Mouse (Mus musculus) intestine, embryonic 16.5 days (tissue): ENCODE measurements around the gene Gprc5b. TPM values are rescaled to one million over a fixed set of nuclear protein-coding genes. Genes with fewer than 3 reads are reported as not detected.

Experiments used
- ATAC-seq: fragments of 200-750 bp; cut with Nextera tagmentation; 2 replicates; pipeline ENCODE4 v1.8.0; 2017; ENCODE audit warnings: moderate TSS enrichment, moderate library complexity
- H3K27ac ChIP-seq: fragments of 300-500 bp; sonication (generic); 2 replicates; pipeline ENCODE4 v1.5.1; 2014; ENCODE audit warnings: mild to moderate bottlenecking, low read length
- H3K27me3 ChIP-seq: fragments of 300-500 bp; sonication (generic); replicated peaks from 2 replicates; pipeline ENCODE4 v1.6.1; 2014; ENCODE audit warnings: low read length, control low read depth, mixed read lengths; ENCODE audit not compliant: control insufficient read depth, insufficient read depth
- H3K36me3 ChIP-seq: fragments of 300-500 bp; sonication (generic); 2 replicates; pipeline ENCODE4 v1.6.1; 2014; ENCODE audit warnings: low read length, control low read depth; ENCODE audit not compliant: control insufficient read depth, insufficient read depth
- H3K4me1 ChIP-seq: fragments of 300-500 bp; sonication (generic); 2 replicates; pipeline ENCODE4 v1.6.1; 2014; ENCODE audit warnings: low read length, control low read depth, mixed read lengths; ENCODE audit not compliant: control insufficient read depth, insufficient read depth
- H3K4me2 ChIP-seq: fragments of 300-500 bp; sonication (generic); 2 replicates; pipeline ENCODE4 v1.6.1; 2014; ENCODE audit warnings: low read depth, low read length, control low read depth
- H3K4me3 ChIP-seq: fragments of 300-500 bp; sonication (generic); 2 replicates; pipeline ENCODE4 v1.5.1; 2014; ENCODE audit warnings: mild to moderate bottlenecking, low read length
- H3K9ac ChIP-seq: fragments of 300-500 bp; sonication (generic); 2 replicates; pipeline ENCODE4 v1.6.1; 2014; ENCODE audit warnings: low read depth, low read length
- H3K9me3 ChIP-seq: fragments of 300-500 bp; sonication (generic); 2 replicates; pipeline ENCODE4 v1.6.1; 2016; ENCODE audit warnings: low read length, control low read depth; ENCODE audit not compliant: control insufficient read depth
- WGBS: fragments of 180-500 bp; shearing (Covaris S2); extraction: QIAGEN DNeasy Blood & Tissue Kit; methylation state at CpG from one replicate; pipeline ENCODE4 v1.1.7; 2014; 5-methylcytosine and 5-hydroxymethylcytosine counted together
- polyA plus RNA-seq: library from polyadenylated mRNA; unstranded; fragments of >200 nt; fragmentation: Nextera tagmentation; extraction: Ambion mirVana; gene quantifications from 2 replicates; pipeline ENCODE4 v1.2.1, GENCODE M21; 2015

Gprc5b gene
- polyA plus RNA-seq: 2.6 and 2.8 TPM in 2 replicates

DNA sequence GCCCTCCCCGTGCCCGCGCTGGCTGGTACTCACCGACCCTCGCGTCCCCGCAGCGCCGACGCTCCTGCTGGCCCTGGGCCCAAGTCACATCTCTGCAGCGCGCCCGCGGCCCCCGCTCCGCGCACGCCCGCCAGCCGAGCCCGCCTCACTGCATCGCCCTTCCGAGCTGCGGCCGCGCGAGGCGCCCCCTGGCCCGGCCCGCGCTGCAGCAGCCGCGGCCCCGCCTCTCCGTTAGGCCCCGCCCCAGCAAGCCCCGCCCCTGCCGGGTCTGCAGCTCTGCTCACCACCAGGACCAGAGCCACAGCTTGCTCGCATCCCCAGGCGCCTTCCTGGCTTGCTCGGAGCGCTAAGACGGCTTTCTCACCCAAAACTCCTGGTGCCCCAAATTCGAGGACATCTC is at the start of gene Gprc5b:
Gene Gprc5b (minus strand): TSS at position 205 of the 400 bp plus-strand sequence.
- peak; percentile 95 for ATAC-seq
- Histone ChIP-seq H3K9ac (peak within 1 kb of the TSS; percentile 72), H3K36me3 (no peaks in the 10 kb centered on the region), H3K4me2 (peak within 1 kb of the TSS; percentile 80), H3K4me1 (peaks cover 21% of the 10 kb centered on the region), H3K9me3 (no peaks in the 10 kb centered on the region), H3K27ac (no peak within 1 kb of the TSS), H3K27me3 (no peaks in the 10 kb centered on the region), H3K4me3 (peak within 1 kb of the TSS; percentile 63)
- 2% methylated on average over 33 of the region's 44 CpGs for WGBS

DNA sequence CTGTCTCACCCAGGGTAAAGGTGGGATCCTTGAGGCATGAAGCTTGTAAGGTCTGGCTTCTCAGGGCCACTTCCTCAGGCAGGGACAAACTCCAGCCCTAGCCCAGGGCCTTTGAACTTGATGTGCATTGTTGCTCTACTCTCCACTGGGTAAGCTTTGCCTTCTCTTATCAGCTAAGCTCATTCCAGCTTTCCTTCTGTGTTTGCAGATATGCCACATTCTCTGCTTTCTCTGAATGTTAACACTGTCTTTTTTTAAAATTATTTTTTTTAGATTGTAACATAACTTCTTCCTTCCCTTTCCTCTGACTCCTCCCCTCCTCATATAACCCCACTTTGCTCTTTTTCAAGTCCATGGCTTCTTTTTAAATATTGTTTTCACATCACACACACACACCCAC is 46.5 kb upstream of the Gprc5b start:
- Histone ChIP-seq H3K27ac (no peak overlapping the region), H3K9ac (no peak overlapping the region), H3K4me3 (no peak overlapping the region), H3K36me3 (no peaks in the 10 kb centered on the region), H3K4me2 (no peak overlapping the region), H3K4me1 (no peaks in the 10 kb centered on the region), H3K27me3 (no peaks in the 10 kb centered on the region), H3K9me3 (no peaks in the 10 kb centered on the region)
- no peak for ATAC-seq

DNA sequence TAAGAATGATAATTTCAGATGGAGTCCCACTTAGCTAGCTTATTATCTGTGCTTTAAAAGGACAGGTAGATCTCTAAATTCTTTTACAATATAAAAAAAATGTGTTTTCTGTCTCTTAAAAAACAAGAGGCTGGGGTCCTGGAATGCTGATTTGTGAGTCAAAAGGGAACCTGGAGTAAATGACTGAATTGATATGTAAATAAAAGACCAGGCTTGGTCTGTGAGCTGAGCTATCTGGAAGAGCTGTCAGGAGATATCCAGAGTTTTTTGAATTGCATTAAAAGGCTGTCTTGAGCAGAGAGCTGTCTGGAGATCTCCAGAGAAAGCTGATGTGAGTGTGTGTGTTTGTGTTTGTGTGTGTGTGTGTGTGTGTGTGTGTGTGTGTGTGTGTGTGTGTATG is 42.6 kb upstream of the Gprc5b start:
- H3K9me3 ChIP-seq: no peaks in the 10 kb centered on the region
- no peak overlapping the region for H3K4me2 ChIP-seq
- H3K36me3 ChIP-seq: no peaks in the 10 kb centered on the region
- H3K4me1 ChIP-seq: no peaks in the 10 kb centered on the region
- no peak overlapping the region for H3K9ac ChIP-seq
- no peaks in the 10 kb centered on the region for H3K27me3 ChIP-seq
- no peak overlapping the region for H3K27ac ChIP-seq
- no peak overlapping the region for H3K4me3 ChIP-seq
- ATAC-seq: no peak

DNA sequence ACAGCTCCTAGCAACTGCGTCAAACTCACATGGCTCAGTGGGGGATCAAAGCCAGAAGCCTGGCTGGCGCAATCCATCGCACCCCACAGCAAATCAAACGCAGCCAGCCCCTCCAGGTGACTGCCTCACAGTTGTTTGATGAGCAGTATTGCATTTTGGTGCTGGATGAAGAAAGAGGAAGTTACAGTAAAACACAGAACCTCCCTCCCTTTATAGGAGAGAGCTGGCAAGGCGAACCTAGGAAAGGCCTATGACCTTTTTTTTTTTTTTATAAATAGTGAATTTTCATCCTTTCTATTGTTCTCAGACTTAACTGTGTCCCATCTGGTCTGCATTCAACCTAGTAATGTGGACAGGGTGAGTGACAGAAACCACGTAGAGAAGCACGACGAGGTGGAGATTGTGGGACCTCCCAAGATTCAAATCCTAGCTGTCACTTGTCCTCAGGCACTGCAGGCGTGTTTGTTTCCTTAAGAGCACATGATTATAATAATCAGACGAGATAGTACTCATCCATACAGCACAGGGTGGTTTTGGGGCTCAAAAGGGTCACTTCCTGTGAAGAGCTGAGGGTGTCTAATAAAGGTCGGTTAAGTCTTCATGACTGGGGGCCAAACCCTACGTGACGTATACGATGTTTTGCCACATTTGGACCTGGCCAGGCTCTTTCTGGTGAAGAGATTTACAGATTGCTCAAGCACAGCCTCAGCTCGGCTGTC is 39.4 kb upstream of the Gprc5b start:
- no peak overlapping the region for H3K27ac ChIP-seq
- H3K4me1 ChIP-seq: no peaks in the 10 kb centered on the region
- H3K9me3 ChIP-seq: no peaks in the 10 kb centered on the region
- no peak overlapping the region for H3K4me2 ChIP-seq
- no peak overlapping the region for H3K4me3 ChIP-seq
- WGBS: 61% methylated on average over 15 of the region's 15 CpGs
- H3K27me3 ChIP-seq: no peaks in the 10 kb centered on the region
- no peak for ATAC-seq
- no peaks in the 10 kb centered on the region for H3K36me3 ChIP-seq
- H3K9ac ChIP-seq: no peak overlapping the region

DNA sequence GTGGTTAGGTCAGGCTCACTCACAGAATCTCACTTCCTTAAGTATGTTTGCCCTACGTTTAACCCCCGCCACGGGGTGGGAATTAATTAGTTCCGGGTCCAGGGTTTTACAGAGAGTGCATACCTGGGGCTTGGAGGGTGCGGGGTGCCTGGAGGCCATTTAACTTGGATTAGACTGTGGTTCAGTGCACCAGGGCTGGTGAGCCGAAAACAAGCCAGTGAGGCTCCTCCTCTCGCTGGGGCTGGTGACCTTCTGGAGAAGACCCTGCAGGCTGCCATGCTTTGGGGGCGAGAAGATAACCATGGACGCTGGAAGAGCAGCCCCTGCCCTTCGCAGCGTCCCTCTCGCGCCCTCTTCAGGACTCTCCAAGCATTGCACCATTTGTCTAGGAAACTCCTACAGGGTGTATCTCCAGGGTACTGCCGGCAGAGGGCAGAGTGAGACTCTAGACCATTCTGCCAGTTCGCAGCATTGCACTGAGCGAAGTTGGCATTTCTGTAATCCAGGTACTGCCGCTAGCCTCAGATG is 28.4 kb upstream of the Gprc5b start:
- Histone ChIP-seq H3K4me3 (no peak overlapping the region), H3K4me2 (no peak overlapping the region), H3K9ac (no peak overlapping the region), H3K4me1 (no peaks in the 10 kb centered on the region), H3K27ac (no peak overlapping the region), H3K9me3 (no peaks in the 10 kb centered on the region), H3K36me3 (no peaks in the 10 kb centered on the region), H3K27me3 (no peaks in the 10 kb centered on the region)
- no peak for ATAC-seq
- 33% methylated on average over 17 of the region's 17 CpGs for WGBS

DNA sequence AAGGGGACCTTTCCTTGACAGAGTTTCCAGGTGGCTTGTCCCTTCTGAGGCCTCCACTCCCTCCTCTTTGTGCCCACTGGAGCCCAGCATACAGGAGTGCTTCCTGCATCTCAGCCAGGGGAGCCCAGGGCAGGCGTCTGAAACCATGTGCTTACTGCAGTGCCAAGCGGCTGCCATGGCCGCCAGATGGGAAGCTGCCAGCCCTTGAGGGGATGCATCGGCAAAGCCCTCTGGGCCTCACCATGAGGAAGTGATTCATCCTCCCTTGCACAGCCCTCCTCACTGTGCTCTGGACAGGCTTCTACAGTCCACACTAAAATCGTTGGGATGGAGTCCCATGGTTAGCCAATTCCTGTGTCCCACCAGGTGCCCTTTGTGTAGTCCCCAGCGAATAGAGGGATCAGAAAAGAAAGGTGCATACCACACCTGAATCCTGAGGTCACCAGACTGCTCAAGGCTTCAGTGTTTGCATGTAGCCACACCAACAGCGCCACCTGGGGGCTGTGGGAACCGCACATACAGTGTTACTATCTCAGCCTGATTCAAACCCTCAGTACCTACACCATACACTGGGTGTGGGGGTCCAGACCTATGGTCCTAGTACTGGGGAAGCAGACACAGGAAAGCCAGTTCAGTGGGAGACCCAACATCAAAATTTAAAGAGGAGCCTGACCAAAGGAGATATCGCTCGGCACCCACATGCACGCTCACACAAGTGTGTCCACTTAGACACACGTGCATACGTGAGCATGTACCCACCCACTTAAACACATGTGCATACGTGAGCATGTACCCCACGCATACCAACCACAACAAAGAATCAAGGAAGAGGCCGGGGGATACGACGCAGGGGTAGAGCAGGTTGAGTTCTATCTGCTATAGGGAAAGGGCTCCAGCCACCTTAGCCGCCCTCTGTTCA is 27.5 kb upstream of the Gprc5b start:
- Histone ChIP-seq H3K9me3 (no peaks in the 10 kb centered on the region), H3K27me3 (no peaks in the 10 kb centered on the region), H3K4me3 (no peak overlapping the region), H3K36me3 (no peaks in the 10 kb centered on the region), H3K9ac (no peak overlapping the region), H3K27ac (no peak overlapping the region), H3K4me2 (no peak overlapping the region), H3K4me1 (no peaks in the 10 kb centered on the region)
- ATAC-seq: no peak
- 75% methylated on average over 19 of the region's 19 CpGs for WGBS

DNA sequence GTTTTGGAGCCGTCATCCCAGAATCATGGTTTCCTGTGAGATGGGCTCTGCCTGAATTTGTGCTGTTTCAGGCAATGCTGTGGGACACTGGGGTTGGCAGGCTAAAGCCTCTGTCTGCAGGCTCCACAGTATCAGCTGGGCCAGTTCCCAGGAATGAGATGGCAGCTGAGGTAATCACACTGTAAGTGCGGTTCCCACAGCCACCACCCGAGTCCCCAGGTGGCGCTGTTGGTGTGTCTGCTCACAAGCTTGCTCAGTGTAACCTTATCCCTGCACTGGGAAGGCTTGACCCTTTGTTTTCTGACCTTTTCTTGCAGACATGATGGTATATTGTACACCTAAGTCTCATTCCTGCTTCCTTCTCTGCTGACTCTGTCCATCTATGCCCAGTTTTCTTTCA is 24.5 kb upstream of the Gprc5b start:
- no peak overlapping the region for H3K4me3 ChIP-seq
- H3K27me3 ChIP-seq: no peaks in the 10 kb centered on the region
- no peaks in the 10 kb centered on the region for H3K36me3 ChIP-seq
- ATAC-seq: peak; percentile 71
- H3K4me2 ChIP-seq: no peak overlapping the region
- H3K9ac ChIP-seq: no peak overlapping the region
- no peak overlapping the region for H3K27ac ChIP-seq
- 13% methylated on average over 4 of the region's 4 CpGs for WGBS
- no peaks in the 10 kb centered on the region for H3K4me1 ChIP-seq
- no peaks in the 10 kb centered on the region for H3K9me3 ChIP-seq

DNA sequence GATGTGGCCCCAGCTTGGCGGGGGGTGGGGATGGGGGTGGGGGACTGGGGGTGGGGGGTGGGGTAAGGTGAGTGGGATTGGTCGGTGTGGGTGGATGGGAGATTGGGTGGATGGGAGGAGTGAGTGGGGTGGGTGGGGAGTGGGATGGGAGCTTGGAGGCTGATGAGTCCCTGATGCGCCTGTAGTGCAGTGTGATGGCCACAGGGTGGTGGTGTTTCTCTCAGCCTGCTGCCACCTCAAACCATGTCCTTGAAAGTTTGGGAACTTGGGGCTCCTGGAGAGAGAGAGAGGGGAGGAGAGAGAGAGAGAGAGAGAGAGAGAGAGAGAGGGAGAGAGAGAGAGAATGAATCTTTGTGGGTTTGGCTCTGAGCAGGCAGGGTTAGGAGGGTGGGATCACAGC is 20.7 kb upstream of the Gprc5b start:
- 0% methylated on average over 3 of the region's 3 CpGs for WGBS
- Histone ChIP-seq H3K9me3 (no peaks in the 10 kb centered on the region), H3K27ac (no peak overlapping the region), H3K36me3 (no peaks in the 10 kb centered on the region), H3K4me3 (no peak overlapping the region), H3K27me3 (no peaks in the 10 kb centered on the region), H3K4me1 (no peaks in the 10 kb centered on the region), H3K9ac (no peak overlapping the region), H3K4me2 (no peak overlapping the region)
- ATAC-seq: no peak

DNA sequence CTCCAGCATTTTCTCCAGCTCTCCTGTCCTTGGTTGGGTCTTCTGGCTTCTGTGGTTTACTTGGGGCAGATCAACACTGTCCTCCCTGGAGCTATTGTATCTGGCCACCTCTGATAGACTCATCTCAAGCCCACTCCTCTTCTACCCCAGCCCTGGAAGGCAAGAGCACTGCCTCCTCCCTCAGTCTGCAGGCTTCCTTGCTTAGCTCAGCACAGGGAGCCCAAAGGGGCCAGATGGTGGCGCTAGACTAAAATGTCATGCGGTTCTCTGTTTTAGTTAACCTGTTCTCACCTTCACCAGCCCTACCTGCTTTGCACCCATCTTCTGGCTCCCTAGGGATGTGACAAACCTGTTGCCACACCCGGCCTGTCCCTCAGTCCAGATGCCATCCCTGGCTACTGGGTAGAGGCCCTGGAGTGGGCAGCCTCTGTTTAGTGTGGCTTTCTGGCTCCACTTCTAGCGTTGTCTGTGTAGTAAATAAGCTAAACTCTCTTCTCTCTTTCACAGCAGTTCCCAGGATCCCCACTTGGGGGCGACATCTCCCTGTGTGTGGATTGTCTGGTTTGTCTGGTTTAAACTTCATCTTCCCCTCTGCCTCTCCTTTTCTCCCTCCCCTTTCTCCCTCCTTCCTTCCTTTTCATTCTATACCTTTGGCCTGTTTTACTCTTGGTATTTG is 16.0 kb upstream of the Gprc5b start:
- no peaks in the 10 kb centered on the region for H3K4me1 ChIP-seq
- no peak for ATAC-seq

More for the DNA sequence above, 16.0 kb upstream of the Gprc5b start:
- no peak overlapping the region for H3K9ac ChIP-seq
- H3K4me3 ChIP-seq: no peak overlapping the region
- no peak overlapping the region for H3K27ac ChIP-seq
- H3K9me3 ChIP-seq: no peaks in the 10 kb centered on the region
- no peaks in the 10 kb centered on the region for H3K36me3 ChIP-seq
- no peak overlapping the region for H3K4me2 ChIP-seq
- H3K27me3 ChIP-seq: no peaks in the 10 kb centered on the region
- WGBS: 19% methylated on average over 5 of the region's 5 CpGs
